Mouse (Mus musculus): ENCODE results near the gene Gpr155. TPM values are rescaled to one million over a fixed set of nuclear protein-coding genes. Genes with fewer than 3 reads are reported as not detected.
A peak's percentile ranks its signal among the peaks of the same experiment; 100 is the strongest.

Gpr155 gene
- 14.1 and 14.4 TPM in 2 replicates for polyA plus RNA-seq (2015; fragmentation: Nextera tagmentation; extraction: Ambion mirVana)

DNA sequence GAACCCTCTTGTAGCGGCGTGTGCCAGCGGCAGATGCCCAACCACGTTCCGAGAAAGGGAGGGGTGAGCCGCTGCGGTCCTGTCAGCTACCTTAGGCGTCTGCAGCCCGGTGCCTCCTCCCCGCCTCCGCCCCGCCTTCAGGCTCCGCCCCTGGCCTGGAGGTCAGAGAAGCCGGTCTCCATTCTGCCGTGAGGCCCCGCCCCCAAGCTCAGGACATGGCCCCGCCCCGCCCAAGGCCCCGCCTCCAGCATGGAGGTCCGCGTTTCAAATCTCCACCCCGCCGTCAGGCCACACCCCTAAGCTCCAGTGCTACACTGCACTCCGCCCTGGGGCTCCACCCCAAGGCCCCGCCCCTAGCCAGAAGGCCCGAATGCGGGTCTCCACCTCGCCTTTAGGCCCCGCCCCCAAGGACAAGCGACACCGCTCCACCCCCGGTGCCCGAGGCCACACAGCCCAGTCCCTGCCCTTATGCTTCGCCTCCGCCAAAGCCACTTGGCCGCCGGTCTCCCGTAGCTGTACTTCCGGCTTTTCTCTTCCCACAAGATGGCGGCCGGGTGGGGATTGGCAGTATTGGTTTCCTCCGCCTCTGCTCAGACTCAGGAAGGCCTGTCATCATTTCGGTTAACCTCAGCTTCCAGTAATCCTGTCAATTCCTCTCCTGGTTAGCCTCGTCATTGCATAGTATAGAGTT, at the start of gene Gpr155:
Gpr155 (minus strand) TSS at position 217 of the 691 bp plus-strand sequence.
- Histone ChIP-seq H3K27me3 (no peaks in the 10 kb centered on the region), H3K9me3 (no peaks in the 10 kb centered on the region), H3K27ac (replicated peaks) (peak within 1 kb of the TSS; percentile 86), H3K9ac (peak within 1 kb of the TSS; percentile 58), H3K4me3 (peak within 1 kb of the TSS; percentile 54), H3K4me1 (replicated peaks) (peaks cover 9% of the 10 kb centered on the region; the same call in 1 of the 2 replicates), H3K4me2 (peak within 1 kb of the TSS; percentile 75), H3K36me3 (no peaks in the 10 kb centered on the region)
- ATAC-seq (ENCODE audit: low FRiP score, low read depth) = peak; percentile 99
- under 1% methylated on average over 41 of the region's 44 CpGs for WGBS

DNA sequence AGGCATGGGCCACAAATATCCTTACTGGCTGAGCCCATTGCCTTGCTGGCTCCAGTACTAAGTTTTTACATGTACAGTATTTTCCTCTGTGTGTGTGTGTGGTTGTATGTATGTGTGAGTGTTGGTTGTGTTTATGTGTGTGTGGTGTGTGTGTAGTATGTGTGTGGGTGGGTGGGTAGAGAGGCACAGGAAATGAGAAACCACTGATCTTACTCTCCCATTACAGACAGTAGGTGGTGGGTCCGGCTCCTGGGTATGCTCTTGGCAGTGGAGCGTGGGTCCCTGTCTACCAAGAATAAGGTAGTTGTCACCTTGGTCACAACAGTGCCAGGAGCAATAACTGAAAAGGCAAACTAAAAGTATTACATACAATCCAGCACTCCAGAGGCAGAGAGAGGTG, 49.5 kb upstream of the Gpr155 start:
- no peak for ATAC-seq (ENCODE audit: low FRiP score, low read depth)
- Histone ChIP-seq H3K4me3 (no peak overlapping the region), H3K27me3 (no peaks in the 10 kb centered on the region), H3K4me1 (replicated peaks) (peaks cover 18% of the 10 kb centered on the region; the same call in 1 of the 2 replicates), H3K36me3 (no peaks in the 10 kb centered on the region), H3K9ac (no peak overlapping the region), H3K4me2 (no peak overlapping the region), H3K9me3 (no peaks in the 10 kb centered on the region), H3K27ac (replicated peaks) (no peak overlapping the region)
- 96% methylated on average over 2 of the region's 2 CpGs for WGBS

- ATAC-seq (ENCODE audit: low FRiP score, low read depth) = no peak
- WGBS = 23% methylated on average over 14 of the region's 14 CpGs
- peak overlapping the region; percentile 49; the same call in 1 of the 2 replicates for H3K27ac ChIP-seq (replicated peaks)
These were observed 45.6 kb upstream of the Gpr155 start for GRCm38 (mm10) chr2:73431959-73432396.

GRCm38 (mm10) chr2:73428803-73429468, 42.6 kb upstream of the Gpr155 start:
- Histone ChIP-seq H3K27ac (replicated peaks) (no peak overlapping the region; the same call in 1 of the 2 replicates), H3K4me2 (peak overlapping the region; percentile 10; the same call in 1 of the 2 replicates), H3K27me3 (no peaks in the 10 kb centered on the region), H3K4me3 (no peak overlapping the region), H3K9me3 (no peaks in the 10 kb centered on the region), H3K9ac (no peak overlapping the region), H3K4me1 (replicated peaks) (0 out of 2 replicates have a peak, but pooled peaks cover 6% of the 10 kb centered on the region), H3K36me3 (no peaks in the 10 kb centered on the region)
- 61% methylated on average over 21 of the region's 21 CpGs for WGBS
- no peak for ATAC-seq (ENCODE audit: low FRiP score, low read depth)

More at GRCm38 (mm10) chr2:73431959-73432396, 45.6 kb upstream of the Gpr155 start:
- no peaks in the 10 kb centered on the region for H3K27me3 ChIP-seq
- H3K9ac ChIP-seq = no peak overlapping the region; the same call in 1 of the 2 replicates
- H3K4me3 ChIP-seq = peak overlapping the region; percentile 11; the same call in 1 of the 2 replicates
- peak overlapping the region; percentile 43 for H3K4me2 ChIP-seq
- no peaks in the 10 kb centered on the region for H3K9me3 ChIP-seq
- H3K4me1 ChIP-seq (replicated peaks) = 0 out of 2 replicates have a peak, but pooled peaks cover 6% of the 10 kb centered on the region
- no peaks in the 10 kb centered on the region for H3K36me3 ChIP-seq

- ATAC-seq (ENCODE audit: low FRiP score, low read depth) = no peak
- 48% methylated on average over 1 of the region's 1 CpGs for WGBS
These were observed 40.9 kb upstream of the Gpr155 start for GRCm38 (mm10) chr2:73427293-73427692.

GRCm38 (mm10) chr2:73425822-73426221, 39.5 kb upstream of the Gpr155 start:
- H3K36me3 ChIP-seq = no peaks in the 10 kb centered on the region
- WGBS = 88% methylated on average over 14 of the region's 14 CpGs

More at GRCm38 (mm10) chr2:73427293-73427692, 40.9 kb upstream of the Gpr155 start:
- Histone ChIP-seq H3K4me1 (replicated peaks) (0 out of 2 replicates have a peak, but pooled peaks cover 6% of the 10 kb centered on the region), H3K4me3 (no peak overlapping the region), H3K27me3 (no peaks in the 10 kb centered on the region), H3K36me3 (no peaks in the 10 kb centered on the region), H3K9me3 (no peaks in the 10 kb centered on the region), H3K9ac (no peak overlapping the region), H3K4me2 (no peak overlapping the region), H3K27ac (replicated peaks) (no peak overlapping the region)

GRCm38 (mm10) chr2:73419730-73420129, 33.4 kb upstream of the Gpr155 start:
- H3K4me1 ChIP-seq (replicated peaks) = no peaks in the 10 kb centered on the region
- WGBS = 30% methylated on average over 7 of the region's 7 CpGs
- 0 out of 2 replicates have a peak, but pooled peaks cover under 1% of the 10 kb centered on the region for H3K27me3 ChIP-seq
- H3K27ac ChIP-seq (replicated peaks) = no peak overlapping the region
- H3K36me3 ChIP-seq = no peaks in the 10 kb centered on the region
- H3K9me3 ChIP-seq = no peaks in the 10 kb centered on the region
- H3K4me3 ChIP-seq = no peak overlapping the region
- no peak overlapping the region for H3K9ac ChIP-seq
- ATAC-seq (ENCODE audit: low FRiP score, low read depth) = 0 out of 2 replicates have a peak, but pooled peaks have one; percentile 19
- no peak overlapping the region for H3K4me2 ChIP-seq

More at GRCm38 (mm10) chr2:73425822-73426221, 39.5 kb upstream of the Gpr155 start:
- Histone ChIP-seq H3K9me3 (no peaks in the 10 kb centered on the region), H3K9ac (no peak overlapping the region), H3K4me3 (no peak overlapping the region), H3K4me1 (replicated peaks) (no peaks in the 10 kb centered on the region), H3K4me2 (no peak overlapping the region), H3K27me3 (no peaks in the 10 kb centered on the region), H3K27ac (replicated peaks) (no peak overlapping the region)
- no peak for ATAC-seq (ENCODE audit: low FRiP score, low read depth)

GRCm38 (mm10) chr2:73419285-73419684, 32.9 kb upstream of the Gpr155 start:
- Histone ChIP-seq H3K27ac (replicated peaks) (no peak overlapping the region), H3K4me1 (replicated peaks) (no peaks in the 10 kb centered on the region), H3K4me2 (no peak overlapping the region), H3K4me3 (no peak overlapping the region), H3K27me3 (0 out of 2 replicates have a peak, but pooled peaks cover 2% of the 10 kb centered on the region), H3K9me3 (no peaks in the 10 kb centered on the region), H3K36me3 (no peaks in the 10 kb centered on the region), H3K9ac (no peak overlapping the region)
- no peak for ATAC-seq (ENCODE audit: low FRiP score, low read depth)
- 53% methylated on average over 4 of the region's 4 CpGs for WGBS

DNA sequence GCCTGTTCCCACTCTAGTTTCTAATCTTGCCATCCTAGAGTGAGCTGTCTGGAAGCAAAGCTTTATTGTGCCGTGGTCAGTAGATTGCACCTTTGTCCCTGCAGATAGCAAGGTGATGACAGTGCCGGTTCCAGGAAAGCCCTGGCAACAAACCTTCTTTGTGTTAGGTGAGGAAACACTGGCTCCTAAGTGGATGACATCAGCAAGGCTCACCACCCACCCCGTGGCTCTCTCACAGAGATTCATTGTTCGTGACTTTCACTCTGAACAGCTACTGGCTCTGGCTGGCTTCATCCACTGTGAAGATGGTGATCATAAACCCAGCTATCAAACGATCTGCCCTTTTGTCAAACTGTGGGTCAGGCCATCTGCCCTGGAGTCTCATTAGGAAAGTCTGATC, 29.5 kb upstream of the Gpr155 start:
- Histone ChIP-seq H3K27ac (replicated peaks) (no peak overlapping the region), H3K4me3 (no peak overlapping the region), H3K4me2 (no peak overlapping the region), H3K9ac (no peak overlapping the region), H3K36me3 (no peaks in the 10 kb centered on the region), H3K27me3 (0 out of 2 replicates have a peak, but pooled peaks cover 2% of the 10 kb centered on the region), H3K4me1 (replicated peaks) (no peaks in the 10 kb centered on the region), H3K9me3 (no peaks in the 10 kb centered on the region)
- ATAC-seq (ENCODE audit: low FRiP score, low read depth) = no peak
- 68% methylated on average over 5 of the region's 5 CpGs for WGBS

- ATAC-seq (ENCODE audit: low FRiP score, low read depth) = no peak
- Histone ChIP-seq H3K4me3 (no peak overlapping the region), H3K27me3 (0 out of 2 replicates have a peak, but pooled peaks cover 2% of the 10 kb centered on the region), H3K4me1 (replicated peaks) (no peaks in the 10 kb centered on the region), H3K27ac (replicated peaks) (no peak overlapping the region), H3K9ac (no peak overlapping the region), H3K36me3 (no peaks in the 10 kb centered on the region), H3K9me3 (no peaks in the 10 kb centered on the region), H3K4me2 (no peak overlapping the region)
- 92% methylated on average over 8 of the region's 8 CpGs for WGBS
These were observed 23.7 kb upstream of the Gpr155 start for GRCm38 (mm10) chr2:73410076-73410475.

- no peak for ATAC-seq (ENCODE audit: low FRiP score, low read depth)
- Histone ChIP-seq H3K9ac (no peak overlapping the region), H3K27ac (replicated peaks) (no peak overlapping the region), H3K4me1 (replicated peaks) (no peaks in the 10 kb centered on the region), H3K4me2 (no peak overlapping the region), H3K9me3 (no peaks in the 10 kb centered on the region), H3K4me3 (no peak overlapping the region), H3K36me3 (no peaks in the 10 kb centered on the region), H3K27me3 (no peaks in the 10 kb centered on the region)
- 71% methylated on average over 4 of the region's 4 CpGs for WGBS
These were observed 21.3 kb upstream of the Gpr155 start for GRCm38 (mm10) chr2:73407662-73408061.
